Mouse (Mus musculus) regulatory T cell (primary cell): ENCODE data around the gene Ccdc24.

Experiments used
- in situ Hi-C: fragments of 300-600 bp; cut with MboI, MseI; formaldehyde crosslinking; loops from one replicate; pipeline ENCODE4 v1.15.1; 2025; ENCODE audit warnings: high pct_unique_total_duplicates

Ccdc24 gene

GRCm38 (mm10) chr4:117830124-117830551, 42.2 kb downstream of the Ccdc24 start:
- in situ Hi-C loops = no loop called here

GRCm38 (mm10) chr4:117829260-117830123, 42.9 kb downstream of the Ccdc24 start:
- in situ Hi-C loops = no loop called here

- in situ Hi-C loops = no loop called here
Observed at GRCm38 (mm10) chr4:117828572-117829145, 43.7 kb downstream of the Ccdc24 start.

- in situ Hi-C loops = no loop called here
Observed at GRCm38 (mm10) chr4:117818032-117818431, 54.3 kb downstream of the Ccdc24 start.

GRCm38 (mm10) chr4:117816776-117817175, 55.6 kb downstream of the Ccdc24 start:
- in situ Hi-C loops = no loop called here
